Mouse (Mus musculus) cerebellum, adult 11 months (tissue): ENCODE measurements around the gene Tmem120a.

Experiments
- DNase-seq: peaks from one replicate; pipeline ENCODE4 v3.0.0; 2022

Gene Tmem120a

DNA sequence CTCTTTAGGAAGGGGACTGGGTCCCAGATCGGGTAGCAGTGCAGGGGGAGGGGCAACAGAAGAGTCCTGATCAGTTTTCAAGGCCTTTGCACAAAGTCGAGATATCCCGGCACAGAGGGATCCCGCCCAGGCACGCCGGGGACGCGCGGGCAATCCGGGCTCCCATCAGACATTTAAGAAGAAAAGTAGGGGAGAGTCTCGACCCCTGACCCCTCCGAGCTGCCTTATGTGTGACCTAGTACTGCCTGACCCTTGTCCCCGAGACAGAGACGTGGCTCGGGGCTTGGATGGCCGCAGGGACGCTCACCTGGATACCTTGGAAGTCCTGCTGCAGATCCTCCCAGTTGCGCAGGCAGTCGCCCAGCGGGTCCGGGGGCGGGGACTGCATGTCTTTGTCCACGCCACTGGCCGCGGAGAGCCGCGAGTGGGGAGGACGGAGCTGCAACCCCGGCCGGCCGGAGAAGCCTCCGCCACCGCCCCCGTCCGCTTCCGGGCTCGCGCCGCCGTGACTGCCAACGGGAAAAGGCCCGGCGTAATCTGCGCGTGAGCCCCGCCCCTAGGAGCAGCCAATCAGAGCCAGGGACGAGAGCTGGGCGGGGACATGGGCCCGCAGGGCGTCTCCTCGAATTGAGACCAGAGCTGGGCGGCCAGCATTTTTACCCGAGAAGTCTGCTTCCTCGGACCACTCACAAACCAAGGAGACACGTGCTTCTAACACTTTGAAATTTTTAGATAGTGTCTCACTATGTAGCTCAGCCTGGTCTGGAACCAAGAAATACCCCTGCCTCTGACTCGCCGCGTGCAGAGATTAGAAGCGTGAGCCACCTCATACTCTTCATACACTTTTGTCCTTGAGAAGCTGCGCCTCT lies at the start of gene Tmem120a:
TSS of gene Tmem120a (minus strand) at position 708 of the 869 bp plus-strand sequence.
- DNase-seq: peak; percentile 90

DNA sequence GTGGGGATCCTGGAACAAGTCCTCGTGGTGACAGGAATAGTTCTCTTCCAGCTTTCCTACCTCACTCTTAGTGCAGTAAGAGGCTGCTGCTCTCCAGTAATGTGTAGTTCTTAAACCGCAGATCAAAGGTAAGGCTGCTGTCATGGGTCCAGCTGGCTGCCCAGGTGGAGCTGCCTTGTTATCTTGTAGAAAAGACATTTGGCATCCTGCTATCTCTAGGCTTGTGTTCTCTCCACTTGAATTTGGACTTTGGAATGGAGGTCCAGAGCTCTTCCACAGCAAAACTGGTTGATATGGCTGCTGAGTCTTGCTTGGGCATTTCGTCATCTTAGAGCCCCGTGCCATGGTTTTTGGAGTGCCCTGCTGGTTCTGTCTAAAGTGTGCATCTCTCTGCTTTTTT lies 38.7 kb upstream of the Tmem120a start:
- DNase-seq: no peak

DNA sequence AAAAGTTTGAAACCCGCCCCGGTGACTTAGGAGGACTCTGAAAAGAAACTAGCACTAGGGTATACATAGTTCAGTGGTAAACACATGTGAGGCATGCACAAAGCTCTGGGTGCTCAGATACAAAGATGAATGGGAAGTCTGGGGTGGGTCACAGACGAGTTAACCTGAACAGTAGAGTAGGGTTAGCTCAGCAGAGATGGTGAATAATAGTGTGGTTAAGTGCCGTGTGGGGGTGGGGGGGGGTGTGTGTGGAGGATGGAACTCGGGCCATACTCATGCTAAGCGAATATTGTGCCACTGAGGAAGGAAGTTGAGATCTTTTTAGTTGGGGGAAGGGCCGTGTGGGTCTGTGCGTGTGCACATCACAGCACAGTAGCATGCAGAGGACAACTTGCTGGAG lies 36.1 kb upstream of the Tmem120a start:
- DNase-seq: no peak

DNA sequence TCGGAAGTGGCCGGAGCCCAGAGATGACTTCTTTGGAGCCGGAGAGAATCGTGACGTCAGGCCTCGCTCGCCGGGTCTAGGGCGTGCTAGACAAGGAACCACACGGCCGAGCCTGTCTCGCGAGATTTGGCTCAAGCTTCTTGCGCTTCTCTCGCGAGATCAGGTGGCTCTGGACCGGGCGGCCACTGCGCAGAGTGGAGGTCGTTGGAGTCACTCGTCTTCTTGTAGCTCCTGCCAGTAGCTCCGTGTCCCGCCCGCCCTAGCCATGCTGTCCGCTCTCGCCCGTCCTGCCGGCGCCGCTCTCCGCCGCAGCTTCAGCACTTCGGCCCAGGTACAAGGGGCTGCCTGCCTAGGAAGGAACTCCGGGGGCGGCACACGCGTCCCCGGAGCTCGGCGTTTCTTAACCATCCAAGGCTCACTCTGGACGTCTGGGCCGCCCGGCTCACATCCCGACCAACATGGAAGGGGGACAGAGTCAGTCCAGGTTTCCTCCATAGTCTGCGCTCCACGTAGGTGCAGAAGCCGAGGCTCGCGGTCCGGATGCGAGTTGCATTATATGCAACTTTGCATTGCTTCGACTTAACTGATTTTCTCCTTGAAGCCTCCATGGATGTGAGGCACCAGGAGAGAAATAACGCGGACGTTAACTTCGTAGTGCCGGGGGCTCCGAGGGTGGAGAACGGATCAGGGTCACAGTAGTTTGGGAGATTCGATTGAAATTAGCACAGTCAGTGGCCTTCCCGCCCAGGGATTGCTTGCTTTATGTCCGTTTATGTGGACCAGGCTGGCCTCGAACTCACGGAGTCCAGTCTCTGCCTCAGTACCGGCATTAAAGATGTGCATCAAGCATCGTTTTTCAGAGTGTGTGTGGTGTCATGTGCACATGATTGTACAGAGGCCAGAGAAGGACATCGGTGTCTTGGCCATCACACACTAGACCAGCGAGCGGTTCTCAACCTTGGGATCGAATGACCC lies 34.5 kb upstream of the Tmem120a start, which contains the start of gene Mdh2:
TSS of gene Mdh2 (plus strand) at position 10 of the 975 bp plus-strand sequence.
- peak; percentile 100 for DNase-seq

DNA sequence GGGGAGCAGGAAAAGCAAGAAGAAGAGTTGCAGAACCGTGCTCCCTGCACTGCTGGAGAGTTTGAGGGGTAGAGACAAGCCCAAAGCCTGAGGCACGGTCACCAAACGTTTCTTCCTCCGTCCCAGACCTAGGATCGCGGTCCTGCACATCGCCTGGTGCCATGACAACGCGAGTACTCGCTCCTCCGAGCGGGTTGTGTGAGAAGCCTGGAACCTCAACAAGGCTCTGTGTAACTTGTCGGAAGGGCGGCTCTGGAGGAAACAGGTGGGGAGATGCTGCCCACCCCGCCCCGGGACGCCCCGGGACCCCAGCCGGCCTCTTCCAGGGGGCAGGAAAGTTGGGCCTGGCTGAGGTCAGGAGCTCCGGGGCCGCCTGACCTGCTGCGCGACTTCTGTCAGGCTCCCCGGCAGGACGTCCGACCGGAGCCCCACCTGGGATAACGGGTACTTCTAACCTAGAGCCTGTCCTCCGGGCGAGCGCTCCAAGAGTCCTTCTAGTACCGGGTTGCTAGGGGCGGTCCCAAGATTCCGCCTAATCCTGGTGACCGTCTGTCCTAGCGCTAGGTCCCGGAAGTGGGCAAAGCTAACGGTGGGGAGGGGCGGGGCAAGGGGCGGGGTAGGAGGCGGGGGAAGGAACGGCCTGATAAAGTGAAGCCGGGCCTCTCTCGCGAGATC lies 33.7 kb upstream of the Tmem120a start, which contains the start of gene Styxl1:
TSS of gene Styxl1 (minus strand) at position 590 of the 675 bp plus-strand sequence.
- no peak for DNase-seq

DNA sequence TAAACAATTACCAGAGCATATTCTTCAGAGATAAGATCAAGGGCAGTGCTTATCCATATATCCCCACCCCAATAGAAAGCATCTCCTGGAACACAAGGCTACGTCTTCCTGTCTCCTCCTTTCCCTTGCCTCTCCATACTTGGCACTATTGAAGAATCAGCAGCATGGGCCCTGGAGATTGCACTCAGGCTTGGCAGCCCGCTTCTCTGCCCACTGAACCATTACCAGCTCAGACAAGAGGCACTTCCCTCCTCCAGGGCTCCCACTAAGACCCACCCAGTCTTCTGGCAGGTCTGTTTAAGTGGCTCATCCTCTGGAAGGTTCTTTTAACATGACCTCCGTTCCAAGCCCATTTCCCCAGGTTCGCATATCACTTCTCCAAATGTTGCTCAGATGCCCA lies 32.3 kb upstream of the Tmem120a start:
- no peak for DNase-seq

DNA sequence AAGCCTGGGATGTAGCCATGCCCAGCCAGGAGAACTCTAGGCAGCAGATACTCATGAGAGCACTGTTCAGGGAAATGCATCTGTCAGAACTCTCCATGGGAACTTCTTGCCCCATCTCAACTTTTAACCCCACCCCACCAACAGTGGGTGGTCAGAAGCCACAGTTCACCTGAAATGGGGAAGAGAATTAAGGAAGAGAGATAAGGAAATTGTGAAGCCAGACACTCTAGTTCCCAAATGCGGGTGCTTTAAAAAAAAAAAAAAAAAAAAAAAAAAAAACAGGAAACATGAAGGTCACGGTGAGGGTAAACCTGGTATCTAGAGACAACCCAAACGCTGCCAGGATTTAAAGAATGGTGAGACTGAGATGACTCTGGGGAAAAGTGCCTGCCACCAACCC lies 28.3 kb upstream of the Tmem120a start:
- no peak for DNase-seq

DNA sequence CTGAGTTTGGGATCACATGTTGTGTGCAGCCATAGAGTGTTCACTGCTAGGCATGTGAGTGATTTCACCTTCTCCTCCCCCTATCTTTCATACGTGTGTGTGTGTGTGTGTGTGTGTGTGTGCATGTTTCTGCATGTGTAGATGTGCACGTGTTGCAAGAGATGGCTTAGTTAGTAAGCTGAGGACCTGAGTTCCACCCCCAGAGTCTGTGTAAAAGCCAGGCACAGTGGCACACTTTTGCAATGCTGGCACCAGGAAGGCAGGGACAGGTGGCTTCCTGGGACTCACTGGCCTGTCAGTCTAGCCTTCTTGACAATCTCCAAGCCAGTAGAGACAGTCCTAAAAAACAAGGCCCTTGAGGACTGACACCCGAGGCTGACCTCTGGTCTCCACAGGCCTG lies 20.7 kb upstream of the Tmem120a start:
- DNase-seq: no peak

DNA sequence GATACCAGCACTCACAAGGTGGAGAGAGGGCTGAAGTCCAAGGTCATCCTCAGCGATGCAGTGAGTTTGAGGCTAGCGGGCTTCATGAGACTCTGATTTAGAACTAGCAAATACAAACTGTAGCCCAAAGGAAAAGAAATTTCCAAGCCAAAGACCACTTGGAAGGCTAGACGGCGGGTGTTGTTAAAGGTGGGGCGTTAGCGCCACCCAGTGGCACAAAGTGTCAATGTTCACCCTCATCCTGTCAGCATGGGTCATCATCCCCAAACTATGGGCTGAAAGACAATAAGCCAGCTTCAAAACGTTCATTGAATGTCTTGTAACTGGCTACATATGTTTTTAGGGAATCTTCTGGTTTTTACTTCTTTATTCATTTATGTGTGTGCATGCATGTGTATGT lies 19.3 kb upstream of the Tmem120a start:
- peak; percentile 63 for DNase-seq

DNA sequence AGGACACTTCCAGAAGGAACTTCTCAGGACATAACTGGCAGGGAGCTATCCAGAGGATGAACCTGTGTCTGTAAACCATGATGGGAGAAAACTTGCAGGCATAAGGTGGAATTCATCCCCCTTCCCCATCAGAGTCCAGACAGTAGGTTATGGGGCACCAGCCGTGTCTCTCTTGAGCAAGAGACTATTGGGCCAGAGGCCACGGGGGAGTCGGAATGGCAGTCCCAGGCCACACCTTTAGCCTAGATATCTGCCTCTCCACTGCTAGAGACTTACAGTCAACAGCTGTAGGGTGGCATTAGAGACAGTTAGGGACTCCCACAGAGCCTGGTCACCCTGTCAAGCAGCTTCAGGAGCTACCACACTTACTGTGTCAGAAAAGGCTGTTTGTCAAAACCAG lies 17.6 kb upstream of the Tmem120a start:
- no peak for DNase-seq

DNA sequence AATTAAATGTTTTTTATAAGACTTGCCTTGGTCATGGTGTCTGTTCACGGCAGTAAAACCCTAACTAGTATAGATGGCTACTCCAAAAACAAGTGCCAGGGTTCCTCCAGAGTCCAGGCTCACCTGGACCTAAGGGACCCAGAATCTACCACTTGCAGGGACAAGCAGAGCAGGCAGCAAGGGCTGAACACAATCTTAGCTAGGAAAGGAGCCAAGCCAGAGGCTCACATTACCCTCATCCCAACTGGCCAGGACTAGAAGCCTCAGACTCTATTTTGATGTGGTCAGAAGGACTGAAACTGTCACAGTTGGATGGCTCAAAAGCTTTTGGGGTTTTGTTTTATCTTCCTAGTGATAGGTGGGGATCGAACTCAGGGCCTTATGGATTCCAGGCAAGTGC lies 7.3 kb upstream of the Tmem120a start:
- DNase-seq: no peak

DNA sequence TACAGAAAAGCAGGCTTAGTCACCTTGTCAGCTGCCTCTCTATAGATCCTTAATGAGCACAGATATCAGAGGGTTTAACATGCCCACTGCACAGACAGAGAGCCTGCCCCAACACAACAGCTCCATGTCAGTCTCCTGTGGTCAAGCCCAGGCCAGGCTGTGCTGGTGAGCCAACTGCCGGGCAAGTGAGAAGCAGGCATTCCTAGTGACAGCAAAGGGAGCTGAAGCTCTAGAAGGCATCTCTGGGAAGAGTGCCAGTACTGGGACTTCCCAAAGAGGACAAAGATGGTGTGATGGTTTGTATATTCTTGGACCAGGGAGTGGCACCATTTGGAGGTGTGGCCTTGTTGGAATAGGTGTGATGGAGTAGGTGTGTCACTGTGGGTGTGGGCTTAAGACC lies 6.8 kb upstream of the Tmem120a start:
- no peak for DNase-seq

DNA sequence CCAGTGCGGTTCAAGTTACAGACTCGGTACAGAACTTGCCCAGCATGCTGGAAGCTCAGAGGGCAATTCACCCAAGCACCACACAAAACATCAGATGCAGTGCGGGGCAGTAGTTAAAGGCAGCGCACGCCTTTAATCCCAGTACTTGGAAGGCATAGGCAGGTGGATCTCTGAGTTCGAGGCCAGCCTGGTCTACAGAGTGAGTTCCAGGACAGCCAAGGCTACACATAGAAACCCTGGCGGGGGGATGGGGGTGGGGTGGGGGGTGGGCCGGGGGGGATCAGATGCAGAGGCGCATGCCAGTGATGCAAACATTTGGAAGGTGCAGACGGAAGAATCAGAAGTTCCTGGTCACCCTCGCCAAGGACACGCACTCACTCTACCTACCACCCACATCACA lies 494 bp upstream of the Tmem120a start:
- no peak for DNase-seq

DNA sequence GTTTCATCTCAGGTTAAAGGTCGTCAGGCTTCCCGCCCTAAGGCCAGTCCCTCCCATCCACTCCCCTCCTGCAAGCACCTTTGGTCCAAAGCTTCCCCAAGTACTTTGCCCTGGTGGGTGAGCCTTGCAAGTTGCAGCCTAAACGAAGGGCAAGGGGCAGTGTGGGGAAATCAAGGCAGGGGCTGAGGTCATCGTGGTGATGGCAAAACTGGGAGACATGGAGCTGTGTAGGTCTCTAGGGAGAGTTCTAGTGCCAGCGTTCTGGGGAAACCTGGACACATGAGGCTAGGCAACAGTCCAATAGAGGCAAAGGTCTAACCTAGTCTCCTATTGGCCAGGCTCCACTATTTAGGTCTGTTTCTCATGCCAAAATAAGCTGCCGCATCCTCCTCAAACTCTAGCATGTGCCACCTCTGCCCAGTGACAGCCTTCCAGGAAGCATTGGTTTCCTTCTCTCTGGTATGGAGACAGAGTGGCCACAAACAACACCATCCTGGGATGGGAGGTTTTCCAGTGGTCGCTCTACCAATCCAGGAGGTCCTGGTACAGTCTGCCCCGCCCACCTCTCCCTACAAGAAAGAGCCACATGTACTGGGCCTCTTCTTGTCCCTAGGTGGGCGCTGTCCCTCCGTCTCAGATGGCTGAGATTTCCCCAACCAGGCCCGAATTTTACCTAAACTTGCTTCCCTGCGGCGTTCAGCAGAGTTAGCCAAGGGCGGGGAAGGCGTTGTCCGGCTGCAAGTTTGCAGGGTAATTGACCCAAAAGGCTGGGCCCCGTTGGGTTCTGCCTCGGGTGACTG lies 1.1 kb downstream of the Tmem120a start:
- no peak for DNase-seq

DNA sequence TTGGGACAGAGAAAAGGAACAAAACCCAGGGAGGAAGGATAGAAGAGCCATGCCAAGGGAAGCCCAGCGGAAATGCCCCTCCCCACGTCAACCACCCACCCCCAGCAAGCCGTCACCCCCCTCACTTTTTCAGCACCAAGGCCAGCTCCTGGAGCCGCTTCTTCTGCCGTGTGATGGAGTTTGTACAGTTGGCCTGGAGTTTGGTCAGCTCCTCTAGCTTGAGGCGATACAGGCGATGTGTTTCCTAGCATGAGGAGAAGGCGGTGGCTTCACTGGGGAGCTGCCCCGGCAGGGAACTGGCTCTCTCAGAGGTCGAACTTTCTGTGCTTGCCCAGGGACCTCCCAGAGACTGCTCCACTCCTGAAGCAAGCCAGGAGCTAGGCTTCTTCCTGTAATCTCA lies 2.1 kb downstream of the Tmem120a start:
- DNase-seq: no peak

DNA sequence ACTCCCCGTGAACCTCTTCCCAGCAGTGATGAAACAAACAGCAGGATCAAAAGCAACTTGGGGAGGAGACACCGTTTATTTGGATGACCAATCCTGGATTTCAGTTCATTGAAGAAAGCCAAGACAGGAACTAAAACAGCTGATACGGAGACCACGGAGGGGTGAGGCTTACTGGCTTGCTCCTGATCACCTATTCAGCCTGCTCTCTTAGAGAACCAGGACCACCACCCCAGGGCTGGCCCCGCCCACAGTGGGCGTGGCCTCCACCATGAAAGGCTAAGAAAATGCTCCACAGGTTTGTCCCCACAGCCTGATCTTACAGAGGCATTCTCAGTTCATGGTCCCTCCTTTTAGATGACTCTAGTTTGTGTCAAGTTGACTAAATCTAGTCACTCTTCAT lies 6.0 kb downstream of the Tmem120a start:
- no peak for DNase-seq

DNA sequence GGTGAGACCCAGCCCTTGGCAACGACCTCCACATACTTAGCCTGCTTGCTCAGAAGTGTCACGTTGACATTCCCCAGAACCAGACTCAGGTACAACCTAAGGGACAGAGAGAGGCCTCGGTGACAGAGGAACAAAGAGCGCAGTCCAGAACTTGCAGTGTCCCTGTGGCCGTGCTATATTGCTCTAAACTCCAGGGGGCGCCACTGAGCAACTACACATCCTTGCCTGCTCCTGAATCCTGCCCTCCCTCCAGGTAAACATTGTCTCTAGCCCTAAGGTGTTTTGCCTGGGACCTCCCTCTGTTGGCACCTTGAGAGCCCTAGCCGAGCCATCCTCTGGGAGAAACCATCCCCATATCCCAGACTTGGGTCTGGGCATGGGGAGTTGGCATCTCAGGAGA lies 7.1 kb downstream of the Tmem120a start:
- no peak for DNase-seq

DNA sequence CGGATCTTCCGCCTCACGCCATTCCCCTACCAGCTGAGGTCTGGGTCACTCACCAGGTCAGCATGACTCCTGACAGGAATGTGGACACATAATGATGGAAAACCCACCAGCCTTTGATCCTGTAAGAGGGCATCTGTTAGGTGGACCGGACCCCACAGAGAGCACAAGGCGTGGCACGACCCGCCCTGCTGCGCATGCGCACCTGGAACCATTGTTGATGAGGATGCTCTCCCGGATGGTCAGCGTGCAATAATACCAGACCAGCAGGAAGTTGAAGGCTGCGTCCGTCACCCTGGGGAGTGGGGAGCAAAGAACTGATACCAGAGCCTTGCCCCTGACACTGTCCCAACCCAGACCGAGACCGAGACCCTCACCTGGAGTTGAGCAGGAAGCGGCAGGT lies 7.7 kb downstream of the Tmem120a start:
- no peak for DNase-seq

DNA sequence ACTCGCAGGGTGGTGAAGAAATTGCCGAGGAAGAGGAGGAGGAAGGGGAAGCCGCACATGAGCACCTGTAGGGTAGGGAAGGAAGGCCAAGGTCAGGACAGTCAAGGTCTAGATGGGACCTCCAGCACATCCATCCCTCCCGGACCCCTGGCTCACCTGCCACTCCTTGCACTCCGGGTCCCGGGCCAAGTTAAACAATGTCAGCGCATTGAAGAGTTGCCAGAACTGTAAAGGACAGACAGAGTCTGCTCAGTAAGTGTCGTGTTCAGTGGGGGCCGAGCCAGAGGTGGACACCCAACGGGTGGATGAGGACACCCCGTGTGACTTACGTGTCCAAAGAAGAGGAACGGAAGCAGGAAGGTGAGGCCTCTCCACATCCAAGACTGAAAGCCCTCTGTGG lies 8.5 kb downstream of the Tmem120a start:
- no peak for DNase-seq

DNA sequence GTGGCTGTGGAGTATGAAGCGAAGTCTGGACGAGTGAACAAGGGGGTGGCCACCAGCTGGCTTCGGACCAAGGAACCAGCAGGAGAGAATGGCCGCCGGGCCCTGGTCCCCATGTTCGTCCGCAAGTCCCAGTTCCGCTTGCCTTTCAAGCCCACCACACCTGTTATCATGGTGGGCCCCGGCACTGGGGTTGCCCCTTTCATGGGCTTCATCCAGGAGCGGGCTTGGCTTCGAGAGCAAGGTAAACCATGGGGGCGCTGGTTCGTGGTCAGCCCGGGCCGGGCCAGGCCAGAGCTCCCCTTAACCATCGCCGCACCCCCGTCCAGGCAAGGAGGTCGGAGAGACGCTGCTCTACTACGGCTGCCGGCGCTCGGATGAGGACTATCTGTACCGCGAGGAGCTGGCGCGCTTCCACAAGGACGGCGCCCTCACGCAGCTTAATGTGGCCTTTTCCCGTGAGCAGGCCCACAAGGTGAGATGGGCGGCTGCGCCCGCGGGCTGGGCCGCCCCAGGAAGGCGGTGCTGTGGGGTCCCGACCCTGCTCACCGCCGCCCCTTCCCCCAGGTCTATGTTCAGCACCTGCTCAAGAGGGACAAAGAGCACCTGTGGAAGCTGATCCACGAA lies 10.1 kb downstream of the Tmem120a start:
- no peak for DNase-seq

DNA sequence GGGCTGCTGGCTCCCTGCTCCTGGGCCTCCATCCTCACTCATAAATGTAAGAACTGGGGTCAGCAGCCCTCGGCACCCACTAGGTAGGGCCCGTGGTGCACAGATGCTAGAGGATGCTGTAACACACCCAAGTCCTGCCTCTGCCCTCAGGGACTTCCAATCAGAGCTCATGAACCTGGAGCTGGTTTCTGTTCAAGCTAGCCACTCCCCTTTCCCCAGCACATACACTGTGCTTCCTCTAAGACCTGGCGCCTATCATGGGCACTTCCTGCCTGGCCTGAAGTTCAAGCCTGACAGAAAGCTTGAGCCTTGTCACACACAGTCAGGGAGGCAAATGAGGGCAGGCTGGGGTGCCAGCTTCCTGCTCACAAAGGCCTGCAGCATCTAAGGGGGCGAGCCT lies 11.2 kb downstream of the Tmem120a start:
- no peak for DNase-seq

DNA sequence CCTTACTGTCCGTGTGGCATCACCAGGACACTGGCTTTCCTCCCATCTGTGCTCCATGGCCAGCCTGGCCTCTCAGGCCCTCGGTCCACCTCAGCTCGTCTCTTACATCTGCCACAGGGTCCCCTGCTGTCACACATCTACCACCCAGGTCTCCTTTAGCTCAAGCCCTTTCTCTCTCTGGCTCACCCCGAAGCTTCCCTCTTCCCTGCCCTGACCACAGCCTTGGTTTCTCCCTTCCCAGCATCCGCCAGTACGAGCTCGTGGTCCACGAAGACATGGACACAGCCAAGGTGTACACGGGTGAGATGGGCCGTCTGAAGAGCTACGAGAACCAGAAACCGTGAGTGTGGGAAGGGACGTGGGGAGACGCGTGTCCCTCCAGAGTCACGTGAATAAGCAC lies 12.9 kb downstream of the Tmem120a start:
- no peak for DNase-seq
